Mouse (Mus musculus) liver, embryonic 11.5 days (tissue): Measurements from ENCODE around the gene Pigv. TPM values are rescaled to one million over a fixed set of nuclear protein-coding genes. Genes with fewer than 3 reads are reported as not detected.

Source experiments
- ATAC-seq: fragments of 200-750 bp; cut with Nextera tagmentation; replicated peaks from 2 replicates; pipeline ENCODE4 v1.8.0; 2017; ENCODE audit warnings: moderate number of reproducible peaks, mild to moderate bottlenecking, moderate TSS enrichment, moderate library complexity; ENCODE audit not compliant: low FRiP score
- DNase-seq: peaks from one replicate; pipeline ENCODE4 v3.0.0-alpha.2; 2017; ENCODE audit warnings: low spot score
- H3K27ac ChIP-seq: fragments of 300-500 bp; sonication (generic); 2 replicates; pipeline ENCODE4 v1.5.1; 2014; ENCODE audit warnings: mild to moderate bottlenecking, low read depth, low read length, control low read depth
- H3K27me3 ChIP-seq: fragments of 300-500 bp; sonication (generic); replicated peaks from 2 replicates; pipeline ENCODE4 v1.6.1; 2014; ENCODE audit warnings: low read length, mixed read lengths; ENCODE audit not compliant: control insufficient read depth, insufficient read depth
- H3K36me3 ChIP-seq: fragments of 300-500 bp; sonication (generic); 2 replicates; pipeline ENCODE4 v1.6.1; 2014; ENCODE audit warnings: mild to moderate bottlenecking, low read length, moderate library complexity, mixed read lengths; ENCODE audit not compliant: control insufficient read depth, insufficient read depth
- H3K4me1 ChIP-seq: fragments of 300-500 bp; sonication (generic); replicated peaks from 2 replicates; pipeline ENCODE4 v1.6.1; 2014; ENCODE audit warnings: low read length, mixed read lengths; ENCODE audit not compliant: control insufficient read depth, insufficient read depth
- H3K4me2 ChIP-seq: fragments of 300-500 bp; sonication (generic); 2 replicates; pipeline ENCODE4 v1.6.1; 2014; ENCODE audit warnings: mild to moderate bottlenecking, control low read depth, moderate library complexity
- H3K4me3 ChIP-seq: fragments of 300-500 bp; sonication (generic); 2 replicates; pipeline ENCODE4 v1.5.1; 2014; ENCODE audit warnings: low read depth, low read length, control low read depth
- H3K9ac ChIP-seq: fragments of 300-500 bp; sonication (generic); 2 replicates; pipeline ENCODE4 v1.6.1; 2014; ENCODE audit warnings: low read depth, low read length, control low read depth
- H3K9me3 ChIP-seq: fragments of 300-500 bp; sonication (generic); 2 replicates; pipeline ENCODE4 v1.6.1; 2016; ENCODE audit warnings: low read length, inconsistent platforms, mixed read lengths; ENCODE audit not compliant: control insufficient read depth
- WGBS: fragments of 180-500 bp; shearing (Covaris S2); extraction: QIAGEN DNeasy Blood & Tissue Kit; methylation state at CpG from one replicate; pipeline ENCODE4 v1.1.7; 2014; 5-methylcytosine and 5-hydroxymethylcytosine counted together
- polyA plus RNA-seq: library from polyadenylated mRNA; unstranded; fragments of >200 nt; fragmentation: Nextera tagmentation; extraction: Ambion mirVana; gene quantifications from 2 replicates; pipeline ENCODE4 v1.2.1, GENCODE M21; 2014

The Pigv gene
- polyA plus RNA-seq, 1 experiment from 2014 or later, result 15.0 TPM

DNA sequence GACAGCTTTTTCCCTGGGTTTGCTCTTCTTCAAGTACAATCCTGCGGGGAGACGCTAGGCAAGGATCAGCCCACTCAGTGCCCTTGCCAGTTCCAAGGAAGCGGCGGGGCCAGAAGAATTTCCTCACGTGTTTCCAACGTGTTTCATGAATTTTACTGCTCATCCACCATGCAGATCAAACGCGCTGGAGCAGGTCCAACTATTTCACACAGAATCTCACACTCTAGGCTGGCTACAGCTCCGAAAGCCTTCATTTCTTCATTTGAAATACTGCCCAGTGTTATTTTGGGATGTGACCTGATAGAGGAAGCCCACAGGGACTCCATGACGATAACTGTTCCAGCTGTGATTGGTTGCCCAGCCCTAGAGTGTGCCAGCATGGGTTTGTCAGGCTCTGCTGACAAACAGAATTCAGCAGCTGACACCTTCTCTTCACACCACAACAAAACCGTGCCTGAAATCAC, 28.5 kb upstream of the Pigv start:
- 87% methylated on average over 11 of the region's 11 CpGs for WGBS
- H3K4me2 ChIP-seq, result no peak overlapping the region
- no peak overlapping the region for H3K27ac ChIP-seq
- peaks cover 32% of the 10 kb centered on the region for H3K36me3 ChIP-seq
- peaks cover 9% of the 10 kb centered on the region for H3K4me1 ChIP-seq
- H3K9me3 ChIP-seq, result no peaks in the 10 kb centered on the region
- DNase-seq (no peak), ATAC-seq (no peak)
- no peak overlapping the region for H3K9ac ChIP-seq
- H3K4me3 ChIP-seq, result no peak overlapping the region
- H3K27me3 ChIP-seq, result no peaks in the 10 kb centered on the region

DNA sequence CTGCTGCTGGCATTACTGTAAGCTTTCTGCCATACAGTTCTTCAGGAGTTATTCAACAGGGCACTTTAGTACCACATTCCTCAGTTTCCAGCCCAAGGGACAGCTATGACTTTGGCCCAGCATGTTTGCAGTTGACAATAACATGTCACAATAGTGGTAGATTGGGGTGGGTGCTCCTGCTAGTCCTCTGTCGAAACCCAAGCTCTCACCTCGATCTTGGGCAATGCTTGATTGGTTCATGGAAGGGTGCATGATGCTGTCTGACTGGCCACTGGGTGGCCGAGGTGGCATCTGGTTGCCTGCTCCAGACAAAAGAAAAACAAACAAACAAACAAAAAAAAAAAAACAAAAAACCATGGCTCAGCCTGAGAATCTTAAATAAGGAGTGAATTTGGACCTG, 22.9 kb upstream of the Pigv start:
- Histone ChIP-seq H3K36me3 (peaks cover 68% of the 10 kb centered on the region), H3K4me2 (no peak overlapping the region), H3K9ac (no peak overlapping the region), H3K27me3 (no peaks in the 10 kb centered on the region), H3K9me3 (no peaks in the 10 kb centered on the region), H3K4me3 (no peak overlapping the region), H3K4me1 (0 out of 2 replicates have a peak, but pooled peaks cover 3% of the 10 kb centered on the region), H3K27ac (no peak overlapping the region)
- no peak for ATAC-seq
- DNase-seq, result no peak
- 82% methylated on average over 3 of the region's 3 CpGs for WGBS

DNA sequence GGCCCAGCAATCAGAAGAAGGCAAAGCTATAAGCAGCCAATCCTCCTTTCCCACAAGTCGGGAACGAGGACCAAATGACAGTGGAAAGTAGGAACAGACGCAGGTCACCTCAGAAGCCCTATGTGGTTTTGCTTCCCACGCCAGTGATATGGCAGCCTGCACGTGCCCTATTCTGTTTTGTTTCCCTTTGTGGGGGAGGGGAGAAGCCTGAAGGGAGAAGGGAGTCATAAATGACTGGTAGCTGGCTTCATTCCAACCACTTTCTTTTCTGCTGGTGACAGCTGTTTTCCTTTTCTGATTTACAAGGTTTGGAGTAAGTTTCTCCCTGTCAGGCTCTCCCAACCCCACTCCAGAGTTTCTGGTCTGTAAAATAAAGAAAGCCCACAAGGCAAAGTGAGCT, 17.8 kb upstream of the Pigv start:
- 52% methylated on average over 5 of the region's 5 CpGs for WGBS
- peaks cover 88% of the 10 kb centered on the region for H3K36me3 ChIP-seq
- ATAC-seq, result no peak

DNA sequence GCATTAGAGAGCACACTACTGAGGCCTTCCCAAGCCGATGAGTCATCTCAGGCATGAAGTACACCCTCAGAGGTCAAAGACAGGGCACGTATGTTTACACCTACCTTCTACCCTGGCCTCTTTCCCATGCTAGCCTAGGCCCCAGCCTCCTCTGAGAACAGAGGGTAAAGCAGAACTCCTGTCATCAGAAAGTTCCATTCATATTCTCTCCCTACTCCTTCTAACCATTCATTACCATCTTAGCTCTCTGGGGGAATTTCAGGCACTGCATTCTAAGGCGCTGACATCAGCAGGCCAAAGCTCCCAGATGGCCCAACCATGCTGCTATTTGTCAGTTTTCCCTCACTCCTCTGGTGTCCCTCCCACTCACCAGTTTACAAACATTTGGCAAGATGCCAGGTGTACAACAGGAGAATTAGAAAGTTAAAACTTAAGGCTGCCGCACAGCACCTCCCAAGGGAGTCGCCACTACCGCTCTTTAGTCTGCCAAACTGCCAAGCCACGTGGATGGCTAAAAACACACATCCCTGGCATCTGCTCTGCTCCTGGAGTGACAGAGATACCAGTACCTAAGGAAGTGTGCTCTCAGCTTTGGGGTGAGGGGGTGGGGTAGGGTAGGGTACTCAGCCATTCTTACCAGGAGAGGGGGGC, 16.1 kb upstream of the Pigv start:
- DNase-seq (no peak), ATAC-seq (no peak)
- Histone ChIP-seq H3K4me2 (no peak overlapping the region), H3K4me1 (peaks cover 8% of the 10 kb centered on the region; the same call in 1 of the 2 replicates), H3K9ac (no peak overlapping the region), H3K36me3 (peaks cover 87% of the 10 kb centered on the region), H3K9me3 (no peaks in the 10 kb centered on the region), H3K4me3 (no peak overlapping the region), H3K27ac (no peak overlapping the region), H3K27me3 (no peaks in the 10 kb centered on the region)
- 80% methylated on average over 7 of the region's 7 CpGs for WGBS

More for the DNA sequence above, 17.8 kb upstream of the Pigv start:
- Histone ChIP-seq H3K4me3 (no peak overlapping the region), H3K27ac (no peak overlapping the region), H3K27me3 (no peaks in the 10 kb centered on the region), H3K9me3 (no peaks in the 10 kb centered on the region), H3K4me2 (no peak overlapping the region), H3K9ac (no peak overlapping the region), H3K4me1 (peaks cover 8% of the 10 kb centered on the region; the same call in 1 of the 2 replicates)
- no peak for DNase-seq

DNA sequence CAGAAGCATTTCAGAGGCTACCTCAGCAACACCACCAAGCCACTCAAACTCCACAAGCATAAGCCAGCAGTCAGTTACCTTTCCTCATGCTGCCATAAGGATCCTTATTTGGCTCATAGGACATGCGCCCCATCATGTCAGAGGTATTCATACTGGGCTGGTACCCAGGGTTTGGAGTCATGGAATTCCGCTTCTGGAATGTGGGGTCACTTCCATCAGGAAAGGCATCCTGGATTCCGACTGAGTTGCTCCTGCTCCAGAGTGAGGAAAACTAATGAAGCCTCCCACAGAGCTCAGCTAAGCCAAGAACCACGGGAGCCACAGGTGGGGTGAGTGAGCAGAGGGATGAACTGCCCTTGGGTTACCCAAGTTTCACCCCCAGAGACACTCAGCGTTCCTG, 14.7 kb upstream of the Pigv start:
- Histone ChIP-seq H3K27me3 (no peaks in the 10 kb centered on the region), H3K9me3 (no peaks in the 10 kb centered on the region), H3K4me2 (no peak overlapping the region), H3K27ac (no peak overlapping the region), H3K4me3 (no peak overlapping the region), H3K36me3 (peaks cover 75% of the 10 kb centered on the region), H3K9ac (no peak overlapping the region), H3K4me1 (peaks cover 13% of the 10 kb centered on the region)
- ATAC-seq (no peak), DNase-seq (no peak)
- WGBS, result 86% methylated on average over 5 of the region's 5 CpGs

DNA sequence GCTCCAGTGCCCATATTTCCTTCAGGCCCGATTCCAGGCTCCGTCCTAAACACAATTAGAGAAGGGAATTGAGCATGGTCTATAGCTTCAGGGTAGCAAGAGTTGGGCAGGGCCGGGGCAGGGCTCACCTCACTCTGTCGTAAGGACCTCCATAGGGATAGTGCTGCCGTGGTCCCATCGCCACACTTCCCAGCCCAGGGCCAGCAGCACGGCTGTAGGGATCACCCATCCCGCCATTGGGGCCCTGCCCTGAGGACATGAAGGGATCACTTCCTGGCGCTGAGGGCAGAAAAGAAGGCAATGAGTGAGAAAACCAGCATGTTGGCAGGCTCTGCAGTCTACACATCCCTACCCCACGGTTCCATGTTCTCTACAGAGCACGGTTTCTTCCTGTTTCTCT, 14.1 kb upstream of the Pigv start:
- no peaks in the 10 kb centered on the region for H3K27me3 ChIP-seq
- H3K27ac ChIP-seq, result no peak overlapping the region
- H3K36me3 ChIP-seq, result peaks cover 74% of the 10 kb centered on the region
- H3K4me2 ChIP-seq, result no peak overlapping the region
- H3K4me1 ChIP-seq, result peaks cover 18% of the 10 kb centered on the region
- no peak overlapping the region for H3K9ac ChIP-seq
- ATAC-seq (no peak), DNase-seq (no peak)
- WGBS, result 92% methylated on average over 11 of the region's 11 CpGs
- no peaks in the 10 kb centered on the region for H3K9me3 ChIP-seq
- no peak overlapping the region for H3K4me3 ChIP-seq

DNA sequence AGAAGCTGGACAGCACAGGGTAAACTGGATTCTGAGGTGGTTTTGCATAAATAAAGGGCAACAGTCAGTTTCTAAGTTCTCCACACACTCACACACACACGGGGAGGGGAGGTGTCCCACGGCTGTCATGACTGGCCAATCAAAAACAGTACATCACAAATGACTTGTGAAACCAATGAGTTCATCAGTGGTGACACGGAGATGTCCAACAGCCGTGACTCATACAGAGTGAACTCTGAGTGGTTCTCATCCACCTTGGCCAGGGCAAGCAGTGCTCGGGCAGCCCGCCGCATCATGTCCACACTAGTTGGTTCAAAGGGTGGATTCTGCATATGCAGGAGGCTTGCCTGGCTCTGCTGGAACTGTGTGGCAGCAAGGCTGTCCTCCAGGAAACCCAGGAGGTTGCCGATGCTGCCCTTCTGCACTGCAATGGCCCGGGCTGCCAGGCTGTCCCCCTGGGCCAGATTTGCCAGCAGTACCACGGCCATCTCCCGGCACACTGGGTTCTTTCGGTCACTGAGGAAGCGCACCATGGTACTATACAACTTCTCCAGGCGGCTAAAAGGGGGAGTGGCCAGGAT, 7.8 kb upstream of the Pigv start:
- Histone ChIP-seq H3K27me3 (no peaks in the 10 kb centered on the region), H3K4me1 (peaks cover 37% of the 10 kb centered on the region), H3K36me3 (peaks cover 46% of the 10 kb centered on the region), H3K4me2 (no peak overlapping the region), H3K9ac (no peak overlapping the region), H3K27ac (no peak overlapping the region), H3K4me3 (no peak overlapping the region), H3K9me3 (no peaks in the 10 kb centered on the region)
- ATAC-seq, result no peak
- DNase-seq, result no peak
- WGBS, result 89% methylated on average over 14 of the region's 14 CpGs

DNA sequence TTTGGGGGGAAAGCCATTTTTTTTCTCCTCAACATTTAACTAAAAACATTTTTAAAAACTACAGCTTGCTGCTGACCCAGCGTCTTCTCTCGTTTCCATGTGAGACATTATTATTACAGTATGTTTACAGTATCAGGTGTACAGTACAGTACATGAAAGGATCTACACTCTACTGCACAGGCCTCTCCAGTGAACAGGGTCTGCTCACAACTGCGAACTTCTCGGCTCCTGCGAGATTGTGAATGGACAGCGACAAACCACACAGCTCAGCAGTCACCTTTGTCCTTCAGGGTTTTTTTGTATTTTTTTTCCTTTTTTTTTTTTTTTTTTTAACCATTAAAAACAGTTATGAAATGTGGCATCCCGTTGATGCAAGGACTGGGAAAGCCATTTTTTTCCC, 7.2 kb upstream of the Pigv start:
- no peaks in the 10 kb centered on the region for H3K27me3 ChIP-seq
- DNase-seq (no peak), ATAC-seq (no peak)
- H3K9ac ChIP-seq, result no peak overlapping the region
- H3K36me3 ChIP-seq, result peaks cover 40% of the 10 kb centered on the region
- peaks cover 41% of the 10 kb centered on the region for H3K4me1 ChIP-seq
- H3K4me2 ChIP-seq, result no peak overlapping the region
- H3K9me3 ChIP-seq, result no peaks in the 10 kb centered on the region
- H3K4me3 ChIP-seq, result no peak overlapping the region
- H3K27ac ChIP-seq, result no peak overlapping the region
- 88% methylated on average over 7 of the region's 7 CpGs for WGBS

DNA sequence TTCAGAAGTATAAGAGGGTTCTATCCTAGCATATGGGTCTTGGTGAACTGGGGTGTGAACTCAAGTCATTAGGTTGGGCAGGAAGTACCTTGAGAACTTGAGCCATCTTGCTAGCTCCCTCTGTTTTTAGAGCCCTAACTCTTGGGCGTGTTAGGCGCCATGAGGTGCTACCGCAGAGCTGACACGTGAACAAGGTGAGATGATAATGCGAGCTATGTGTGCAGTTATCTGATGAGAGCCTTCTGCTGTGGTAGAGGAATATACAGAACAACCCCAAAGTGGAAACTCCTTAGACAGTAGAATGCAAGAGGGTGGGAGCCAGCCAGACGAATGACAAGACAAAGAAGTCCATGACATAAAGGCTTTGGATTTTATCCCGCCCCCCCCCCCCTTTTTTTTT, 4.8 kb upstream of the Pigv start:
- Histone ChIP-seq H3K36me3 (peaks cover 27% of the 10 kb centered on the region), H3K9ac (no peak overlapping the region), H3K4me2 (no peak overlapping the region), H3K4me3 (no peak overlapping the region), H3K27ac (no peak overlapping the region; the same call in 1 of the 2 replicates), H3K27me3 (no peaks in the 10 kb centered on the region), H3K9me3 (no peaks in the 10 kb centered on the region), H3K4me1 (peaks cover 49% of the 10 kb centered on the region)
- no peak for ATAC-seq
- WGBS, result 69% methylated on average over 7 of the region's 7 CpGs
- no peak for DNase-seq
